Mouse (Mus musculus): ENCODE data around the gene Samd4. TPM values are rescaled to one million over a fixed set of nuclear protein-coding genes. Genes with fewer than 3 reads are reported as not detected.

Samd4 gene
- total and polyA plus RNA-seq, 2 experiments: 1.6 TPM

GRCm38 (mm10) chr14:47074045-47074666 is 191.5 kb downstream of the Samd4 start:
- Histone ChIP-seq H3K27ac (replicated peaks; ENCODE audit: insufficient read depth, low read depth, low read length) (no peak overlapping the region), H3K79me2 (ENCODE audit: control insufficient read depth, insufficient read depth, low read length) (no peaks in the 10 kb centered on the region), H3K36me3 (ENCODE audit: control insufficient read depth, insufficient read depth, low read length) (no peaks in the 10 kb centered on the region), H3K4me1 (ENCODE audit: control insufficient read depth, insufficient read depth, low read length) (no peaks in the 10 kb centered on the region), H3K27me3 (ENCODE audit: control insufficient read depth, insufficient read depth, low read length) (no peaks in the 10 kb centered on the region), H3K9ac (ENCODE audit: low read depth, low read length) (no peak overlapping the region), H3K4me3 (ENCODE audit: insufficient read depth, low read depth, low read length) (no peak overlapping the region)
- peak; percentile 49 for TF ChIP-seq CTCF (IDR thresholded peaks at IDR 0.05; ENCODE audit: low read depth, low read length)
- no peak for TF ChIP-seq POLR2A (IDR thresholded peaks at IDR 0.05; ENCODE audit: extremely low read depth, insufficient read depth, low read length)
- no peak for DNase-seq (ENCODE audit: extremely low read depth, low read depth, low spot score)
- 90% methylated on average over 18 of the region's 18 CpGs for WGBS

GRCm38 (mm10) chr14:47075010-47075677 is 192.5 kb downstream of the Samd4 start:
- no peaks in the 10 kb centered on the region for H3K79me2 ChIP-seq (ENCODE audit: control insufficient read depth, insufficient read depth, low read length)
- H3K27ac ChIP-seq (replicated peaks; ENCODE audit: insufficient read depth, low read depth, low read length): no peak overlapping the region
- DNase-seq (ENCODE audit: extremely low read depth, low read depth, low spot score): no peak
- TF ChIP-seq POLR2A (IDR thresholded peaks at IDR 0.05; ENCODE audit: extremely low read depth, insufficient read depth, low read length): no peak
- TF ChIP-seq CTCF (IDR thresholded peaks at IDR 0.05; ENCODE audit: low read depth, low read length): no peak
- H3K9ac ChIP-seq (ENCODE audit: low read depth, low read length): no peak overlapping the region
- no peaks in the 10 kb centered on the region for H3K27me3 ChIP-seq (ENCODE audit: control insufficient read depth, insufficient read depth, low read length)
- H3K4me1 ChIP-seq (ENCODE audit: control insufficient read depth, insufficient read depth, low read length): no peaks in the 10 kb centered on the region
- H3K4me3 ChIP-seq (ENCODE audit: insufficient read depth, low read depth, low read length): no peak overlapping the region
- no peaks in the 10 kb centered on the region for H3K36me3 ChIP-seq (ENCODE audit: control insufficient read depth, insufficient read depth, low read length)
- 88% methylated on average over 14 of the region's 14 CpGs for WGBS

- no peaks in the 10 kb centered on the region for H3K79me2 ChIP-seq (ENCODE audit: control insufficient read depth, insufficient read depth, low read length)
- no peaks in the 10 kb centered on the region for H3K36me3 ChIP-seq (ENCODE audit: control insufficient read depth, insufficient read depth, low read length)
- no peak for DNase-seq (ENCODE audit: extremely low read depth, low read depth, low spot score)
- no peak overlapping the region for H3K27ac ChIP-seq (replicated peaks; ENCODE audit: insufficient read depth, low read depth, low read length)
- TF ChIP-seq CTCF (IDR thresholded peaks at IDR 0.05; ENCODE audit: low read depth, low read length) (no peak), POLR2A (IDR thresholded peaks at IDR 0.05; ENCODE audit: extremely low read depth, insufficient read depth, low read length) (no peak)
- H3K27me3 ChIP-seq (ENCODE audit: control insufficient read depth, insufficient read depth, low read length): no peaks in the 10 kb centered on the region
- H3K9ac ChIP-seq (ENCODE audit: low read depth, low read length): no peak overlapping the region
- no peak overlapping the region for H3K4me3 ChIP-seq (ENCODE audit: insufficient read depth, low read depth, low read length)
- WGBS: 98% methylated on average over 5 of the region's 5 CpGs
- H3K4me1 ChIP-seq (ENCODE audit: control insufficient read depth, insufficient read depth, low read length): no peaks in the 10 kb centered on the region
Observed at GRCm38 (mm10) chr14:47075856-47076255, 193.2 kb downstream of the Samd4 start.

GRCm38 (mm10) chr14:47076956-47077575 is 194.4 kb downstream of the Samd4 start:
- no peak overlapping the region for H3K4me3 ChIP-seq (ENCODE audit: insufficient read depth, low read depth, low read length)
- 91% methylated on average over 14 of the region's 14 CpGs for WGBS
- H3K27me3 ChIP-seq (ENCODE audit: control insufficient read depth, insufficient read depth, low read length): no peaks in the 10 kb centered on the region
- no peak overlapping the region for H3K27ac ChIP-seq (replicated peaks; ENCODE audit: insufficient read depth, low read depth, low read length)
- no peak overlapping the region for H3K9ac ChIP-seq (ENCODE audit: low read depth, low read length)
- no peaks in the 10 kb centered on the region for H3K4me1 ChIP-seq (ENCODE audit: control insufficient read depth, insufficient read depth, low read length)
- no peaks in the 10 kb centered on the region for H3K79me2 ChIP-seq (ENCODE audit: control insufficient read depth, insufficient read depth, low read length)
- no peak for DNase-seq (ENCODE audit: extremely low read depth, low read depth, low spot score)
- no peaks in the 10 kb centered on the region for H3K36me3 ChIP-seq (ENCODE audit: control insufficient read depth, insufficient read depth, low read length)
- TF ChIP-seq CTCF (IDR thresholded peaks at IDR 0.05; ENCODE audit: low read depth, low read length) (no peak), POLR2A (IDR thresholded peaks at IDR 0.05; ENCODE audit: extremely low read depth, insufficient read depth, low read length) (no peak)

GRCm38 (mm10) chr14:47077576-47077970 is 194.9 kb downstream of the Samd4 start:
- WGBS: 96% methylated on average over 3 of the region's 3 CpGs

More at GRCm38 (mm10) chr14:47077576-47077970, 194.9 kb downstream of the Samd4 start:
- H3K79me2 ChIP-seq (ENCODE audit: control insufficient read depth, insufficient read depth, low read length): no peaks in the 10 kb centered on the region
- no peak overlapping the region for H3K27ac ChIP-seq (replicated peaks; ENCODE audit: insufficient read depth, low read depth, low read length)
- H3K36me3 ChIP-seq (ENCODE audit: control insufficient read depth, insufficient read depth, low read length): no peaks in the 10 kb centered on the region
- H3K27me3 ChIP-seq (ENCODE audit: control insufficient read depth, insufficient read depth, low read length): no peaks in the 10 kb centered on the region
- no peak for DNase-seq (ENCODE audit: extremely low read depth, low read depth, low spot score)
- H3K9ac ChIP-seq (ENCODE audit: low read depth, low read length): no peak overlapping the region
- no peak overlapping the region for H3K4me3 ChIP-seq (ENCODE audit: insufficient read depth, low read depth, low read length)
- TF ChIP-seq POLR2A (IDR thresholded peaks at IDR 0.05; ENCODE audit: extremely low read depth, insufficient read depth, low read length) (no peak), CTCF (IDR thresholded peaks at IDR 0.05; ENCODE audit: low read depth, low read length) (no peak)
- no peaks in the 10 kb centered on the region for H3K4me1 ChIP-seq (ENCODE audit: control insufficient read depth, insufficient read depth, low read length)
